Mouse (Mus musculus) kidney, embryonic 16.5 days (tissue): ENCODE measurements around the gene Pithd1. TPM values are rescaled to one million over a fixed set of nuclear protein-coding genes. Genes with fewer than 3 reads are reported as not detected.
"Not testable (repeated sequence)": the region's sequence is repeated elsewhere in the genome, so short reads cannot be mapped to it uniquely, and the experiment has no call there.

Experiments
- ATAC-seq: fragments of 200-750 bp; cut with Nextera tagmentation; 2 replicates; pipeline ENCODE4 v1.8.0; 2017; ENCODE audit warnings: moderate TSS enrichment; ENCODE audit not compliant: low FRiP score, low TSS enrichment
- H3K27ac ChIP-seq: fragments of 300-500 bp; sonication (generic); 2 replicates; pipeline ENCODE4 v1.5.1; 2014; ENCODE audit warnings: low read length
- H3K27me3 ChIP-seq: fragments of 300-500 bp; sonication (generic); 2 replicates; pipeline ENCODE4 v1.6.1; 2014; ENCODE audit warnings: low read length, control low read depth, mixed read lengths; ENCODE audit not compliant: insufficient read depth
- H3K36me3 ChIP-seq: fragments of 300-500 bp; sonication (generic); 2 replicates; pipeline ENCODE4 v1.6.1; 2014; ENCODE audit warnings: low read length, control low read depth, mixed read lengths; ENCODE audit not compliant: insufficient read depth
- H3K4me1 ChIP-seq: fragments of 300-500 bp; sonication (generic); 2 replicates; pipeline ENCODE4 v1.6.1; 2014; ENCODE audit warnings: low read length, control low read depth, mixed read lengths; ENCODE audit not compliant: insufficient read depth
- H3K4me2 ChIP-seq: fragments of 300-500 bp; sonication (generic); replicated peaks from 2 replicates; pipeline ENCODE4 v1.6.1; 2014; ENCODE audit warnings: low read depth, low read length
- H3K4me3 ChIP-seq: fragments of 300-500 bp; sonication (generic); 2 replicates; pipeline ENCODE4 v1.5.1; 2014; ENCODE audit warnings: mild to moderate bottlenecking, low read length
- H3K9ac ChIP-seq: fragments of 300-500 bp; sonication (generic); replicated peaks from 2 replicates; pipeline ENCODE4 v1.6.1; 2014; ENCODE audit warnings: low read length
- H3K9me3 ChIP-seq: fragments of 300-500 bp; sonication (generic); 2 replicates; pipeline ENCODE4 v1.6.1; 2016; ENCODE audit warnings: low read length, control low read depth
- WGBS: fragments of 180-500 bp; shearing (Covaris S2); extraction: QIAGEN DNeasy Blood & Tissue Kit; methylation state at CpG from one replicate; pipeline ENCODE4 v1.1.7; 2014; 5-methylcytosine and 5-hydroxymethylcytosine counted together
- polyA plus RNA-seq: library from polyadenylated mRNA; unstranded; fragments of >200 nt; fragmentation: Nextera tagmentation; extraction: Ambion mirVana; gene quantifications from 2 replicates; pipeline ENCODE4 v1.2.1, GENCODE M21; 2015

Pithd1 gene
- polyA plus RNA-seq, 1 experiment from 2014 or later = 46.8 TPM

GRCm38 (mm10) chr4:135993941-135994340 lies 6.9 kb upstream of the Pithd1 start:
- Histone ChIP-seq H3K27ac (no peak overlapping the region), H3K4me2 (no peak overlapping the region), H3K4me3 (no peak overlapping the region), H3K4me1 (no peaks in the 10 kb centered on the region), H3K9ac (no peak overlapping the region), H3K36me3 (no peaks in the 10 kb centered on the region), H3K9me3 (peaks cover 9% of the 10 kb centered on the region), H3K27me3 (no peaks in the 10 kb centered on the region)
- ATAC-seq = no peak
- WGBS = 96% methylated on average over 6 of the region's 6 CpGs

- Histone ChIP-seq H3K27me3 (no peaks in the 10 kb centered on the region), H3K9ac (peak overlapping the region; percentile 93), H3K36me3 (peaks cover 18% of the 10 kb centered on the region), H3K4me1 (peaks cover 18% of the 10 kb centered on the region), H3K4me2 (peak overlapping the region; percentile 58), H3K4me3 (peak overlapping the region; percentile 90), H3K9me3 (no peaks in the 10 kb centered on the region), H3K27ac (no peak overlapping the region)
- ATAC-seq = no peak
- 63% methylated on average over 9 of the region's 9 CpGs for WGBS
Observed at GRCm38 (mm10) chr4:135987714-135988113, 650 bp upstream of the Pithd1 start.

- peak; percentile 2; the same call in 1 of the 2 replicates for ATAC-seq
- peaks cover 18% of the 10 kb centered on the region for H3K36me3 ChIP-seq
- peak overlapping the region; percentile 58 for H3K4me2 ChIP-seq
- peak overlapping the region; percentile 83 for H3K27ac ChIP-seq
- no peaks in the 10 kb centered on the region for H3K27me3 ChIP-seq
- H3K4me3 ChIP-seq = peak overlapping the region; percentile 90
- no peaks in the 10 kb centered on the region for H3K9me3 ChIP-seq
- H3K4me1 ChIP-seq = peaks cover 18% of the 10 kb centered on the region
- 7% methylated on average over 23 of the region's 23 CpGs for WGBS
- H3K9ac ChIP-seq = peak overlapping the region; percentile 93
Observed at GRCm38 (mm10) chr4:135986301-135986942, 642 bp downstream of the Pithd1 start.

GRCm38 (mm10) chr4:135985769-135986168 lies 1.3 kb downstream of the Pithd1 start:
- Histone ChIP-seq H3K36me3 (peaks cover 18% of the 10 kb centered on the region), H3K4me1 (peaks cover 18% of the 10 kb centered on the region), H3K4me3 (peak overlapping the region; percentile 90), H3K9me3 (no peaks in the 10 kb centered on the region), H3K9ac (0 out of 2 replicates have a peak overlapping the region, but pooled peaks have one; percentile 93), H3K27me3 (no peaks in the 10 kb centered on the region), H3K27ac (no peak overlapping the region), H3K4me2 (peak overlapping the region; percentile 58)
- WGBS = 89% methylated on average over 7 of the region's 7 CpGs
- no peak for ATAC-seq

GRCm38 (mm10) chr4:135985193-135985592 lies 1.9 kb downstream of the Pithd1 start:
- H3K27ac ChIP-seq = no peak overlapping the region
- H3K27me3 ChIP-seq = no peaks in the 10 kb centered on the region
- ATAC-seq = no peak
- peaks cover 18% of the 10 kb centered on the region for H3K36me3 ChIP-seq
- no peak overlapping the region for H3K9ac ChIP-seq
- no peak overlapping the region for H3K4me2 ChIP-seq
- no peaks in the 10 kb centered on the region for H3K9me3 ChIP-seq
- no peak overlapping the region for H3K4me3 ChIP-seq
- peaks cover 18% of the 10 kb centered on the region for H3K4me1 ChIP-seq
- WGBS = 90% methylated on average over 5 of the region's 5 CpGs

- peaks cover 18% of the 10 kb centered on the region for H3K4me1 ChIP-seq
- H3K27me3 ChIP-seq = no peaks in the 10 kb centered on the region
- H3K9ac ChIP-seq = no peak overlapping the region
- ATAC-seq = no peak
- no peak overlapping the region for H3K4me2 ChIP-seq
- no peak overlapping the region for H3K4me3 ChIP-seq
- H3K36me3 ChIP-seq = peaks cover 18% of the 10 kb centered on the region
- 86% methylated on average over 5 of the region's 5 CpGs for WGBS
- no peak overlapping the region for H3K27ac ChIP-seq
- H3K9me3 ChIP-seq = no peaks in the 10 kb centered on the region
Observed at GRCm38 (mm10) chr4:135984556-135984955, 2.5 kb downstream of the Pithd1 start.

GRCm38 (mm10) chr4:135981524-135982063 lies 5.5 kb downstream of the Pithd1 start:
- ATAC-seq = no peak
- H3K4me2 ChIP-seq = no peak overlapping the region
- no peaks in the 10 kb centered on the region for H3K27me3 ChIP-seq
- H3K36me3 ChIP-seq = peaks cover 35% of the 10 kb centered on the region
- no peak overlapping the region for H3K27ac ChIP-seq
- no peak overlapping the region for H3K9ac ChIP-seq
- WGBS = 80% methylated on average over 7 of the region's 7 CpGs
- no peaks in the 10 kb centered on the region for H3K9me3 ChIP-seq
- H3K4me1 ChIP-seq = peaks cover 13% of the 10 kb centered on the region
- no peak overlapping the region for H3K4me3 ChIP-seq

- not testable (repeated sequence) for H3K9me3 ChIP-seq, H3K4me2 ChIP-seq, H3K27me3 ChIP-seq, H3K4me1 ChIP-seq, H3K9ac ChIP-seq, ATAC-seq, H3K4me3 ChIP-seq, H3K27ac ChIP-seq
- H3K36me3 ChIP-seq = peaks cover 43% of the 10 kb centered on the region
- WGBS = 96% methylated on average over 4 of the region's 5 CpGs
Observed at GRCm38 (mm10) chr4:135980223-135980622, 6.8 kb downstream of the Pithd1 start.

- 91% methylated on average over 12 of the region's 12 CpGs for WGBS
- Histone ChIP-seq H3K27me3 (no peaks in the 10 kb centered on the region), H3K27ac (no peak overlapping the region), H3K9ac (no peak overlapping the region), H3K9me3 (no peaks in the 10 kb centered on the region), H3K4me3 (no peak overlapping the region), H3K4me1 (peaks cover 14% of the 10 kb centered on the region), H3K36me3 (peaks cover 34% of the 10 kb centered on the region), H3K4me2 (no peak overlapping the region)
- ATAC-seq = no peak
Observed at GRCm38 (mm10) chr4:135976146-135976545, 10.9 kb downstream of the Pithd1 start.
